Mouse (Mus musculus): ENCODE results near the gene Ttc7b.

Gene Ttc7b

DNA sequence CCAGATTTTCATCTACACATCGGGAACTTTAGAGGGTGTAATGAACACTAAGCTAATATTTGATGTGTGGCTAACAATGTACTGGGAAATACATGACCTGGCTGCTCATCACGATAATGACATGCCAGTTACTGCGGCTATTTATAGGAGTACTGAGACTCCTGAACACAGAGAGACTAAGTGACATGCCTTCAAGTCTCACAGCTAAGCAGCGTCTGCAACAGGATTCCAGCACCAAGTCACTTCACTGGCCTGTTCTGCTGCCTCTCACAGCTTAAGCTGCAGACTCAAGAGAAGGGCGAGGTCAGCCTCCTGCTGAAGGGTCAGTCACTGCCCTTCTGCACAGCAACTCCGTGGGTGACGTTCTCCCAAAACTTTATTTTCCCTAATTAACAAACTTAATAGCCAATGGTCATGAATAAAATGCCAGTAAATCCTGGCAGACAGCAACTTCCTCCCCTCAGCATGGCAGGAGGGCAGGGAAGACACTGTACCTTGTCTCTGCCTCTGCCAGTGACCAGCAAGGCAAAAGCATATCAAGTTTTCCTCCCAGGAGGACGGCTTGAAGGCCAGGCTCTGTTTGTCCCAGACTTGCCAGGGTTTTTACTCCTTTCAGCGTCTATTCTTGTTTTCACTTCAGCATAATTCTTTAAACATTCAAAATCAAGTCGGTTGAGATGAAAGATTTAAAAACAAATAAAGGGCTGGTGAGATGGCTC, 64.2 kb downstream of the Ttc7b start:
- in situ Hi-C loops (cut with MboI, MseI) = no loop called here

DNA sequence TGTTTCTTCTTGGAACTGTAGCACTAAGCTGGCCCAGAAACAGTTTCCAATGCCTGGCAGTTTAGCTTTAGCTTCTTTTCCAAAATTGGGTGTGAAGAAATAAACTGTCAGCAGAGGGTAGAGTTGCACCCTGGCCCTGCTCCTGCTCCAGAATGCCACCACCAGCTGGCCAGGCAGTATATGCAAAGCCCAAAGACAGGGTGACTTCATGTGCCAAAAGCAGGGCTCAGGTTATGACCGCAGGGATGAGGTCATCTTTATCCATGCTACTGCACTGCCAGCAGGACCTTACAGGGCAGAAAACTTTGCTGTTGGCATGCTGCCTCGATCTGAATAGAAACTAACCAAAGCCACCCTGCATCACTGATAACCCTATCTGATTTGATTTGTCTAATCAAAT, 65.2 kb downstream of the Ttc7b start:
- in situ Hi-C loops (cut with MboI, MseI) = no loop called here

DNA sequence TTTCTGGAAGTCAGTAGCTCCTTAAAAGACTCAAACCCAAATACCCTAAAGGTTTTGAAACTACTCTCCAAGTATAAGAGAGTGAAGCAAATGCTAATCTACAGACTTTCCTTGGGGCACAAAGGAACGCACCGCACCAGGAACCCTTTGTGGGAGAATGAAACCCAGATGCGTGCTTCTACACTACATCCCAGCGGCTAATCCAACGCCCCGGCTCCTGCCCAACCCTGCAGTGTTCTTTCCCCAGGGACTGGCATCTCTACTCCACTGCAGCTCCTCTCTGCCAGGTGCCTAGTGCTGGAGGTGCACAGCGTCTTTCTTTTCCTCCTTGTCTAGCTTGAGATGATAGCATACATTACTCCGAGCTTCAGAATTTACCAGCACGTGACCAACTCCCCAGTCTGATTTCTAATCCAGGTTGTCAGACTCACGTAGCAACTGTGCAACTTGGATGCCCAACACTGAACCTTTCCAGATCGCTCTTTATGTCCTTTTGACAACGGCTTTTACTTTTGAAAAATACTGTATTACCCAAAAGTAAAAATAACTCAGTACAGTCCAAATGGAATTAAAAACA, 72.8 kb downstream of the Ttc7b start:
- in situ Hi-C loops (cut with MboI, MseI) = no loop called here

DNA sequence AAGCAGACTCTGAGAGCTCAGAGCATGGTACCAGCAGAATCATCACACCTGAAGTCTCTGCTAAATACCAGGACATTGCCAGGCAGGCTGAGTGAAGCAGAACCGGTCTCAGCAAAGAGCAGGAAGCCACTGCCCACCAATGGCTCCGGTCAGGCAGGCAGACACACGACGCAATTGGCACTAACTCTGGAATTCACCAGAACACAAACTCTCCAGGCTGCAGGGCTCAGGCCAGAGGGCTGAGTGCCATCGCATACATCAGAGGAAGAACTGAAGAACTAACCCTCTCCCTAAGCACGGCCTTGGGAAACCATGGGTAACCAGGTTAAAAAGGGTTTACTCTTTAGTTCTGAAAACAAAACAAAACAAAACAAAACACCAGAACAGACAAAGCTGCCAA, 73.5 kb downstream of the Ttc7b start:
- in situ Hi-C loops (cut with MboI, MseI) = no loop called here

DNA sequence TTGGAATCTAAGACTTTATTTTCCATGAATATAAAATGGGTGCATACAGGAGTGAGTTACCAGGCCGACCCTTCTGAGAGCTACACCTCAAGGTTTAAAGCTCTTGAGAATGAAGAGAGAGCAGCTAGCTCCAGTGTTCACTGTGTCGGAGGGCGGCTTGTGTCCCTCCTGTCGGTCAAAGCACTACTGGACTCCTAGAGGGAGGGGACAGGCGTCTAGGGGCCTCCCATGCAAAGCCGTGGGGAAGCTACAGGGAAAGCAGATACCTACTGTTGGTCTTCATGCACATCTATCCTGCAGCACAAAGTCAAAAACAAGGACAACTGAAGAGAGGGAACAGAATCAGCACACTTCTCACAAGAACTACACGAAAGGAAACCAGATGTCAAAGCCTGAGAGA, 74.9 kb downstream of the Ttc7b start:
- in situ Hi-C loops (cut with MboI, MseI) = no loop called here

DNA sequence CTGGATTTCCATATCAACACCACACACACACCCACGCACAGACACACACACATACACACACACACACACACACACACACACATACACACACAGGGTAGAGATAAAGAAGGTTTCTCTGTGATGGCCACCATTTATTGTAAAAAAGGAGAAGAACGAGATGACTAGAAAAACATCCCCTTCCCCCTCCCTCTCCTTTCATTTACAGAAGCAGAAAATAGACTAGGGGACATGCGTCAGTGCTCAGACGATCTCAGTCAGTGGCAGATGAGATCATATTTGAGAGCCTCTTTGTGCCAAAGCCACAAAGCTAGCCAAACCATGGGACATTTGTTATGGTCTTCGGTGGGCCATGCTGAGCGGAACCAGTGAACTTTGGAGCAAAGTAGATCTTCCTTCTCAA, 75.4 kb downstream of the Ttc7b start:
- in situ Hi-C loops (cut with MboI, MseI) = no loop called here

DNA sequence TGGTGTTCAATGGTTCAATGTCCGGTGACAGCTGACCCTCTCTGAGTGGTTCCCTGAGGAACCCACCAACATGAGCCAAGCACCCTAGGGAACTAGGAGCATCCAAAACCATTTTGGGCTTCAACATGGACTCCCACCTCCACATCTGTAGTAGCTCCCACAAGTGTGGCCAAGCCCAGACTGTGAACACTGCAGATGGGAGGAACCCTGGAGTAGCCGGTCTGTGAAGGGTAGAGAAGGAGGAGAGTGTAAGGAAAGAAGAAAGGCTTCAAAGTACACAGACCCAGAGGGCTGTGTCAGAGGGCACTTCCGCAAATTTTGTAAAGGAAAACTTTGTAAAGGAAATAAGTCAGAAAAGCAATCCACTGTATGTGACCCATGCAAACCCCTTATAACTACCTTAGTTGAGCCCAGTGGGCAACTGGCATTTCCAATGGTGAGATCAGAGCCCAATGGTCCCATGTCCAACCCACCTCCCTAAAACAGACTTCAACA, 75.9 kb downstream of the Ttc7b start:
- in situ Hi-C loops (cut with MboI, MseI) = no loop called here

DNA sequence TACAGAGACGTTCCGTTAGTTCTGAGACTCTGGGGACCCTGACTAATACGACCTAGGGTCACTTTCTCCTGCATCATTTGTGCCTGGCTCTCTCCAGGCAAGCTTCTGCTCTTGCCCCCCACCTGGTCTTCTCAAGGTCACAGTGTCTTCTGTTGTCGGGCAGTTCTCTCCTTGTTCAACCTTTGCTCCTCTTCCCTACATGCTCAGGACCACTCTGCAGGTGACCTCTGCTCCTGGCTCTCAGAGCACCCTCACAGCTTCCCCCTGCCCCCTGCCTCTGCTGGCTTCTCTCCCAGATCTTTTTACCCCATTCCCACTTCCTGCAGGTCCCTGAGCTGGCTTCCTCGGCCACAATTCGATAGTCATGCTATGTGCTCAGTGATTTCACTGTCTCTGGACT, 77.2 kb downstream of the Ttc7b start:
- in situ Hi-C loops (cut with MboI, MseI) = no loop called here

DNA sequence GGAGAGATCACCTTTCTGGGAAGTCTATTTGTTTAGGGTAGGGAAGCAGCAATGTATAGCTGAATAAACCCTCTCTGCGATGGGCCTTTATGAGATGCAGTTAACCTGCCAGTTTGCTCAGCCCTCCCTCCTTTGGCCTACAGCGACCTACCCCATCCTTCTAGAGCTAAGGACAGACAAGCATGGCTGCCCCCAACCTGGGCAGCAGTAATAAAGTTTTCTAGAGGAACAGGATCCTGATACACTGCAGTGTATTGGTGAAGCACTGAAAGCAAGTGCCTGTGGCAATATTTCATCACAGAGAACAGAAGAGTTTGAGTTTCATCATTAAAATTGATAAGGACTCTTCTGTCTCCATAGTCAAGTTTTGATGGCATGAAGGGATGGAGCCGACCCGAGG, 79.0 kb downstream of the Ttc7b start:
- in situ Hi-C loops (cut with MboI, MseI) = no loop called here

DNA sequence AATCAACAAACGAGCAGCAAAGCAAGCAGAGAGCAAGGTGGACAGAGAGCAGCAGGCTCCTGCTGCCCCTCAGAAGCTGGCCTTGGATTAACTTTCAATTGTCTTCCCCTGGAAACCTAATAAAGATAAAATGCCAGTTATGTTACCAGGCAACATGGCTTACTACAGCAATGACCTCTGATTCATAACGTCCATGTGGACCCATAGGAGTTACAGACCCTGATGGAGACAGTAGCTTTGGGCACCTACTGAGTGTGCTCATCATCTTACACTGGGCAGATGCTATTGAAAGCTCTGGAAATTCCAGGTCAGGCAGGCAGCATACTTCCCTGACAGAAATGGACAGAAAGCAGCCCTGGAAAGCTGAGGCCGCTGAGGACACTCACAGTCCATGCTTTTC, 80.7 kb downstream of the Ttc7b start:
- in situ Hi-C loops (cut with MboI, MseI) = loop anchor here (5.0 kb wide), 1 partner anchor 47 kb away; no protein-coding TSS in a partner anchor

DNA sequence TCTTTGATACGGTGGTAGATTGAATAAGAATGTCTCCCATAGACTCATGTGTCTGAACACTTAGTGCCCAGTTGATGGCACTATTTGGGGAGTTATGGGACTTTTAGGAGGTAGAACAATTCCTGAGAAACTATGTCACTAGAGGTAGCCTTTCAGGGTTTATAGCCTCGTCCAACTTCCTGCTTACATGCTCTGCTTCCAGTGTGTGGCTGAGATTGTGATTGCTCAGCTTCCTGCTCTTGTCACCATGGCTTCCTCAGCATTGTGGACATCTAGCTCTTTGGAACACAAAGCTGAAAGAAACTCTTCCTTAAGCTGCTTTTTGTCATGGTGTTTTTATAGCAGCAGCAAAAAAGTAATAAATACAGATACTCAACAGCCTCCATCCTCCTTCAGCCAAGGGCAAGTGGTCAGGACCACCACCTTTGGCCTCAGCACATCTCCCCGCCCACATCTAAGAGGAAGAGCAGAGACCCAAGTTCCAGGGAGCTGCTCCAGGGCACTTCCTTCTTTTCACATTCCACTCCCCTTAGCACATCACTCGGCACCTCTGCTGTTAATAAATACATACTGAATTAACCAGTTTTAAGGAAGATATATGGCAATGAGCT, 81.4 kb downstream of the Ttc7b start:
- in situ Hi-C loops (cut with MboI, MseI) = loop anchor here (5.0 kb wide), 1 partner anchor 48 kb away; no protein-coding TSS in a partner anchor

DNA sequence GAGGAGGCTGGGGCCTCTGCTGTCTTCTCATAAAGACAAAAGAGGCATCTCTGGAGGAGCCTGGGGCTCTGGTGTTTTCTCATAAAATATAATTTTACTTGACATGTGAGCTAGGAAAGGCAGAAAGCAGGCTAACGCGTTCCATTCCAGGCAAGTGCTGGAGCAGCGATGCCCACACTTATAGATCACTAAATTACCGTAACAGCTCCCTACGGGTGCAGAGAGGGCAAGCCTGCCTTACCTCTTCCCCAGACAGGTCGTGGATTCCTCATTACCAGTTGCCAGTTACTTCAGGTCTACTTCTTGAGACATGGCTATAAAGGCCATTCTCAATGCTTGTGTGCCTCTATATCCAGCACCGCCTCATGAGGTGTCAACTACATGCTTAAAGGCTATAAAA, 82.1 kb downstream of the Ttc7b start:
- in situ Hi-C loops (cut with MboI, MseI) = loop anchor here (5.0 kb wide), 1 partner anchor 49 kb away; no protein-coding TSS in a partner anchor

DNA sequence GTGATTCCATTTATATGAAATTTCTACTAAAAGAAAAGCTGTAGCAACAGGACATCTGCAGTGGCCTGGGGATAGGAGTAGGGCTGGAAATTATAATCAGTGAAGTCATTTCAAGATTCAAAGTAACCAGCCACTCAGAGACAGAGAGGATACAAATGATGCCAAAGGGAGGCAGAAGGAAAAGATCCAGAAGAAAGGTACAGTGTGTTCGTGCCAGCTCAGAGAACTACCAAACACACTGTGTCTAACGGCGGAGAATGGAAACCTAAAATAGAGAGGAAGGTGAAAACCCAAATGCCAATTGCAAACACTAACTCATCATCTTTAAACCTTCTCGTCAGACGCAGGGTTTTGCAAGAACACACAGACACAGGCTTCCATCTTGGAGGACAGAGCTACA, 82.8 kb downstream of the Ttc7b start:
- in situ Hi-C loops (cut with MboI, MseI) = loop anchor here (5.0 kb wide), 1 partner anchor 49 kb away; no protein-coding TSS in a partner anchor

DNA sequence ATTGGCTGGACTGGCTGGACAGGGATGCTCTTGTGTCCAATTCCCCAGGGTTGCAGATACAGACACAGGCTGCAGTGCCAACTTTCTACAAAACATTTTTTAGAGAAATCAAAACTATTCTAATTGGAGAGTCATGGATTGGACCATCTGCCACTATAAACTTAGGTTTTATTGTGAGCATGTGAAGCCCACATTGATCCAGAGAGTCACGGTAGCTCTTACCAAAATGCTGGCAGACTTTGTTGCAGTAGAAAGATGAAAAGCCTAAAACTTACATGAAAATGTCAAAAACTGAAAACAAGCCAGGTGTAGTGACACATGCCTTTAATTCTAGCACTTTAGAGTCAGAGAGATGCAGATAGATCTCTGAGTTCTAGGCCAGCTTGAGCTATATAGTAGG, 84.9 kb downstream of the Ttc7b start:
- in situ Hi-C loops (cut with MboI, MseI) = loop anchor here (5.0 kb wide), 1 partner anchor 52 kb away; no protein-coding TSS in a partner anchor

DNA sequence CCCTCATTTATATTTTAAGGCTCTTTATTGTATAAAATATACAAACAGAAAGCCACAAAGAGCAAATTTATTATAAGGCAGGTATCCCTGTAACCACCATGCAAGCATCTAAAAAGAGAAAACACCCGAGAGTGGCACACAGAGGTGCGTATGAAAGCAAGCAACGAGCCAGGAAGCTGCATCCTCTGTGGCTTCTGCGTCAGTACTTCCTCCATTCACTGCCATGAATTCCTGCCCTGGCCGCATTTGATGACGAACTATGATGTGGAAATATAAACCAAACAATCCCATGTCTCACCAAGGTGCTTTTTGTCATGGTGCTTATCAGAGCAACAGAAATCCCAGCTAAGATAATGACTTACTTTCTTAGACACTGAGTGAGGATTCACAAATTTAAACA, 88.8 kb downstream of the Ttc7b start:
- in situ Hi-C loops (cut with MboI, MseI) = no loop called here

DNA sequence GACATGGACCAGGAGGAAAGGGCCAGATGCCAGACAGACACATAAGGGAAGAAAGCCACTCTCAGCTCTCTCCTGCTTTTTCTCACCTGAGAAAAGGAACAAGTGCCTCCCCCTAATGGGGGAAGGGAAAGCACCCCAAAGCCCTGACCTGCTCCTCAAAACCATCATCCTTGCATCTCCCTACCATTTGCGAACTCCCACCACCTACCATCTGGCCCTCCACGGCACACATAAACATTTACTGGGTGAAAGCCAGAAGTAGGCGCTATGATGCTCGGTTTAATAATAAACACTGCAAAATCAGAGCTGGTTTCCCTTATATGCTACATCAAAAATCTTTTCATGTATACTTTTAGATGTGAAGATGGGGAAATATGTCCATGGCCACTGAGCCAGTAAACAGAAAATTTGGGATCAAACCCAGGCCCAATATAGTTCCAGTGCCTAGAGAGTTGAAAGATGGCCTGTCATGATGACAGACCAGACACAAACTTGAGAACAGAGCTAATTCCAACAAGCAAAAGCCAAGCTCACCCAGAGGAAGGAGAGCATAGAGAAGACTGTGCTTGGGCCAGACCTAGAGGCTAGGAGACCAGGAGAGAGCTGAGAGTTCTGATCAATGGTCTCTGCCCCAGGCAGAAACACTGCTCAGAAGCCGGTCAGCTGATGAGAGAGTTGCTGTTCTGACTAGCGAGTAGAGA, 91.1 kb downstream of the Ttc7b start:
- in situ Hi-C loops (cut with MboI, MseI) = no loop called here

DNA sequence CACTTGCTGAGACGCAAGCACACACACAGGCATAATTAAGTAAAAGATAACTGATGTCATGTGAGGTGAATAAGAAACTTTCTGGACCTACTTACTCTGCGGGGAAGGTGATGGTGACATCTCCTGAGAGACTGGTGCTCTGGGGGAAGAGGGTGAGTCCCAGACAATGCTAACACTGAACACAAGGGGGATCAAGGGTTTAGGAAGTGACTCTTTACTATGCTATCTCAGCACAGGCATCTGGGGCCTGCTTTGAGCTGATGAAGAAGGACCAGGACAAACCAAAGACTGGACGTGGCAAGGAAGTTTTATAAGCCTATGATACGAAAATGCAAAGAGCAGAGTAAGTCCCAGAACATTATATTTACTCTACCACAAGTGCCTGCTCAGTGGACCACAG, 92.4 kb downstream of the Ttc7b start:
- in situ Hi-C loops (cut with MboI, MseI) = no loop called here

DNA sequence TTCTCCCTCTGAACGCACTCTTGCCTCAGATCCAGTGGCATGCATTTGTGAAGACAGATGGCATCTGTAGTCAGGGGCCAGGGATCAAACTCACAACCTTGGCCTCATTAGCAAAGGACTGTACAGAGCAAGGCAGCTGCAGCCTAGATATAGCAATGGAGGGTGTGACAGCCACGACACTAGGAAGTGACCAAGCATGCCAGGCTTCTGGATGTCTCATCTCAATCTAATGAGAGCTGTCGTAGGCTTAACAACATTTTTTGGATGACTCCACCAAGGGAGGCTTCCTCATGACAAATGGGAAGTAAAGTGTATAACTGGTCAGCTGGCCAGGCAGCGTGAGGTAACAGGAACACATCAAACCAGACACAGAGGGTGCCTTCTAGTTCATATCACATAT, 94.4 kb downstream of the Ttc7b start:
- in situ Hi-C loops (cut with MboI, MseI) = no loop called here

DNA sequence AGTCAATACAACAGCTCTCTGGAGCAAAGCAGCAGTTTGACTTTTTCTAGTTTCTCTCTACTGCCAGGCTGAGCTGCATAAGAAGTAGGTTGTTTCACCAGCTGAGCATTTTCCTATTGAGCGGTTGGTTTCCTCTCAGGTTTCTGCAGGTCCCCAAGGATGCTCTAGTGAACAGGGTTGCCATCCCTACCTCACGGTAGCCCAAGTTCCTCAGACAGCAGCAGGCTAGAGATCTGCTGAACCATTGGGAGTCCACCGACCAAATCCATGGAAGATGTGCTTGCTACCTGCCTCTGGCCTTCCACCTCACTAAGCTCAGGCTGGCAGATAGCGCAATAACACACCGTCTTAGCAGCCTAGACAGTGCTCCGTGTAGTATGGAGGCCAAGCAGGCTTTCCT, 95.6 kb downstream of the Ttc7b start:
- in situ Hi-C loops (cut with MboI, MseI) = no loop called here

DNA sequence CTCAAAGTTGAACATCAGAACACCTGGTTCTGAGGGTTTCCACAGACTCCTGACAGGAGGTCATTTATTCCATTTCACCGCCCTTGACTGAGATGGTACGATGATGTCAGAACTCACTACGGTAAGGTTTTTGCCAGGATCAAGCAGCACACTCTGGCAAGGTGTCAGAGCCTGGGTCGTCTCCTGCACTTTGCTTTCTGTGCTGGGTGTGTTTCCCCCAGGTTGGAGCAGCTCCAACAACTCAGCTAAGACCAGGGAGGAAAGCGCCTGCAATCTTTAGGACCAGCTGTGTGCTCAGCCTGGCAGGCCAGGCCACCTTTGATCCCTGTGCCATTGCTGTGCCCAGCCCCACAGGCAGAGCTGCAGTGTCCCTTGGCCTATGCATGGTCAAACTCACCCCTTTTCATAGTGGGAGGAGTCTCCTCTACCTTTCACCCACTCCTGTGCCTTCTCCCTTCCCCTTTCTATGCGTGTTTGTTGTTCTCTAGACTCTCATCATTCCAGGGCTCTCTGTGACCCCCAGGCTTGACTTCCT, 98.3 kb downstream of the Ttc7b start:
- in situ Hi-C loops (cut with MboI, MseI) = no loop called here

DNA sequence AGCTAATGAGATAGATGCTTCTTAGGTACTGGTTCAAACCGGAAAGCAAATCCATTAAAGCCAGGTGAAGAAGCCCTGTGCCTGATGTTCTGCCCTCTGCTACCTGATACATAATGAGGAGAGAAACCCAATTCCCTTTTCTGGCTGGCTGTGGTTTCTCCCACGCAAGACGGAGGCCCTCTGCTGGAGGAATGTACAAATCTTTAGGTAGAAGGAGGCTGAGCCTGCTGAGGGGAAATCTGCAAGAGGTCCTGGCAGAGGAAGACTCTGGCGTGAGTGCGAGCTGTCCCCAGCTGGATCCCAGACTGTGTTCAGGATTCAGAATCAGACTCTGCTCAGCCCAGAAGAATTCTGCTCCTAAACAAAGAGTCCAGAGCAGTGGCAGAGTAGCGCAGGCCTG, 99.1 kb downstream of the Ttc7b start:
- in situ Hi-C loops (cut with MboI, MseI) = no loop called here

DNA sequence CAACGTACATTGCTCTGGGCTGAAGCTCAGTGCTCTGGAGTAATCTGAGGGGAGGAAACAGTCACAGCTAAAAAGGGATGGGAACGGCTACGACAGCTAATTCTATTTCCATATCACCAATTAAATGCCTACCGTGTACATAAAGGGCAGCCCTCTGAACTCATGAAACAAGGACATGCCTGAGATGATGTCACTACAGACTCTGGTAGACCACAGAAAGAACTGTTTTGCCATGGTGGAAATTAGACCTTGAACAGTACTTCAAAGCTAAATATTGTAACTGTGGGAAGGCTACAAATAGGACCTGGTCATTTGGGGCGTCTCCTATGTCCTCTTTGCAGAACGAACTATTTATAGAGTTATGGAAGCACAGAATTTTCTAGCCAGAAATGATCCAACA, 99.7 kb downstream of the Ttc7b start:
- in situ Hi-C loops (cut with MboI, MseI) = no loop called here

Measured in T-helper 1 cell (primary cell).